Mouse (Mus musculus): ENCODE measurements around the gene Otud3.

- TF ChIP-seq TAL1 (IDR thresholded peaks at IDR 0.05; ENCODE audit: low read length) (no peak), GATA1 (IDR thresholded peaks at IDR 0.05; ENCODE audit: low read length) (no peak)
Observed at GRCm38 (mm10) chr4:138851463-138851862, 62.3 kb downstream of the Otud3 start.

Measured in erythroblast, embryonic 14.5 days (primary cell).